Mouse (Mus musculus): ENCODE data around the gene Ogt.

DNA sequence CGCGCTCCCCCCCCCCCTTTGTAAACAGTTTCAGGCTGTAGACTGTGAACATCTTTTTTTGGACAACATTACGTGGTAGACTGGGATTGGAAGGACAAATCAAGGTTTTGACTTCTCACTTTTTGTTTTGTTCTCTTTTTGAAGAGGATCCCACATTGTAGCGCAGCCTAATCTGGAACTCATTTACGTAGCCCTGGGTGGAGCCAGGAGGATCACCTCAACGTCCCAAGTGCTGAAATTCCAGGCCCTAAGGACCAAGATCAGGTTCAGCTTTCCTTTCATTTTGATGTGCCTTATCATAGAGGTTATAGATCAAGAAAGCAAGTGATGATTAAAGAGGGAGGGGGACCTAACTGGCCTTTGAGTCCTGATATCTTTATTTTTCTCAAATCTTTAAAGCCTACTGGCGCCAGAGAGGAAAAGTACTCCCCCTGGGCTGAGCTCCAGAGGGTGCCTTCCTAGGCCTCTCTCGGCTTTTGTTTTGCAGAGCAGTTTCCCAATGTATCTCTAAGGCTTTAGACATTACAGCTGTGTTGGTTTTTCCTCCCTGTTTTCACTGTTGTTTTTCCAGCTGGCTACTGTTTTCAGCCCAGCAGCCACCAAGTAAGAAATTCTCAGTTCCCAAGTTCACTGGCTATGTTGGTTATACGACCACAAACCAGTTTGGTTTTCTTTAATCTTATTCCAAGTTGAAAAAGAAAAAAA, 2.9 kb upstream of the Ogt start:
- TF ChIP-seq CTCF (IDR thresholded peaks at IDR 0.05; ENCODE audit: extremely low read depth, insufficient read length, insufficient replicate concordance, low read depth, low read length): no peak
- no peak for TF ChIP-seq POLR2A (IDR thresholded peaks at IDR 0.05; ENCODE audit: low read depth, low read length)
